Mouse (Mus musculus): ENCODE results near the gene Pfkfb3.

GRCm38 (mm10) chr2:11573684-11574083 lies 19.8 kb upstream of the Pfkfb3 start:
- no peak for TF ChIP-seq MAFK (IDR thresholded peaks at IDR 0.05; ENCODE audit: insufficient read depth, low read depth, low read length)
- TF ChIP-seq HCFC1 (IDR thresholded peaks at IDR 0.05; ENCODE audit: borderline replicate concordance, insufficient read depth, low read length): no peak
- no peak for TF ChIP-seq CHD2 (IDR thresholded peaks at IDR 0.05; ENCODE audit: low read depth, low read length)
